Mouse (Mus musculus) midbrain, embryonic 12.5 days (tissue): ENCODE data around the gene Cmtm4. TPM values are rescaled to one million over a fixed set of nuclear protein-coding genes. Genes with fewer than 3 reads are reported as not detected.

Experiments used
- ATAC-seq: fragments of 200-750 bp; cut with Nextera tagmentation; 2 replicates; pipeline ENCODE4 v1.8.0; 2017; ENCODE audit warnings: low read depth, moderate TSS enrichment, moderate library complexity; ENCODE audit not compliant: low FRiP score
- H3K27ac ChIP-seq: fragments of 300-500 bp; sonication (generic); replicated peaks from 2 replicates; pipeline ENCODE4 v1.5.1; 2016; ENCODE audit warnings: mild to moderate bottlenecking
- H3K27me3 ChIP-seq: fragments of 300-500 bp; sonication (generic); 2 replicates; pipeline ENCODE4 v1.6.1; 2016; ENCODE audit warnings: mild to moderate bottlenecking
- H3K36me3 ChIP-seq: fragments of 300-500 bp; sonication (generic); 2 replicates; pipeline ENCODE4 v1.6.1; 2016
- H3K4me1 ChIP-seq: fragments of 300-500 bp; sonication (generic); 2 replicates; pipeline ENCODE4 v1.6.1; 2016
- H3K4me2 ChIP-seq: fragments of 300-500 bp; sonication (generic); replicated peaks from 2 replicates; pipeline ENCODE4 v1.6.1; 2016; ENCODE audit warnings: mild to moderate bottlenecking, moderate library complexity
- H3K4me3 ChIP-seq: fragments of 300-500 bp; sonication (generic); 2 replicates; pipeline ENCODE4 v1.5.1; 2016; ENCODE audit warnings: mild to moderate bottlenecking
- H3K9ac ChIP-seq: fragments of 300-500 bp; sonication (generic); replicated peaks from 2 replicates; pipeline ENCODE4 v1.6.1; 2016; ENCODE audit warnings: mild to moderate bottlenecking, moderate library complexity
- H3K9me3 ChIP-seq: fragments of 300-500 bp; sonication (generic); 2 replicates; pipeline ENCODE4 v1.6.1; 2016; ENCODE audit warnings: mild to moderate bottlenecking
- WGBS: fragments of 180-500 bp; shearing (Covaris S2); methylation state at CpG from one replicate; pipeline ENCODE4 v1.1.7; 2016; 5-methylcytosine and 5-hydroxymethylcytosine counted together
- polyA plus RNA-seq: library from polyadenylated mRNA; unstranded; fragments of >200 nt; fragmentation: Nextera tagmentation; extraction: Ambion mirVana; gene quantifications from 2 replicates; pipeline ENCODE4 v1.2.1, GENCODE M21; 2016

Gene Cmtm4
- polyA plus RNA-seq, 1 experiment from 2014 or later, result 2.0 TPM

DNA sequence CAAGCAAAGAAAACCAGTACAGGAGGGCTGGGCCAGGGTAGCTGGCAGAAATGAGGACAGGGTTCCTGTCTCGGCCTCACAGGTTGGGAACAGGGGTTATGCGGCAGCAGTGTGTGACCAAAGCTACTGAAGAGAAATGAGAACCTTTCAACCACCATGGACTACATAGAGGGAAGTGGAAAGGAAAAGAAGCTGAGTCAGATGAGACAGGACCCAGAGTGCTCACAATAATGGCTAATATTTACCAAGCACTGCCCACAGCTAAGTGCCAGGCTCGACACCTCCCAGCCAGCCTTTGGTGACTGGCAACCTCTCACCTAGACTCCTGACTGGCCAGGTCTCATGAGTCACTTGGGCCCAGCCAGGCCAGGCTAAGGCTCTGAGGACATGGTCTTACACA lies 11.6 kb downstream of the Cmtm4 start:
- no peak overlapping the region for H3K9ac ChIP-seq
- WGBS, result 80% methylated on average over 3 of the region's 3 CpGs
- no peaks in the 10 kb centered on the region for H3K9me3 ChIP-seq
- peaks cover 25% of the 10 kb centered on the region for H3K4me1 ChIP-seq
- no peak overlapping the region for H3K4me2 ChIP-seq
- no peak for ATAC-seq
- H3K27ac ChIP-seq, result no peak overlapping the region
- no peaks in the 10 kb centered on the region for H3K27me3 ChIP-seq
- no peaks in the 10 kb centered on the region for H3K36me3 ChIP-seq
- no peak overlapping the region for H3K4me3 ChIP-seq

- Histone ChIP-seq H3K4me1 (peaks cover 25% of the 10 kb centered on the region), H3K36me3 (no peaks in the 10 kb centered on the region), H3K4me2 (no peak overlapping the region), H3K27ac (no peak overlapping the region), H3K27me3 (no peaks in the 10 kb centered on the region), H3K4me3 (no peak overlapping the region), H3K9me3 (no peaks in the 10 kb centered on the region), H3K9ac (no peak overlapping the region)
- 96% methylated on average over 2 of the region's 2 CpGs for WGBS
- ATAC-seq, result no peak
Measured at GRCm38 (mm10) chr8:104383296-104383695, 12.3 kb downstream of the Cmtm4 start.

GRCm38 (mm10) chr8:104380961-104381411 lies 14.6 kb downstream of the Cmtm4 start:
- Histone ChIP-seq H3K9ac (no peak overlapping the region), H3K4me2 (no peak overlapping the region), H3K4me3 (no peak overlapping the region), H3K4me1 (peaks cover 16% of the 10 kb centered on the region), H3K27me3 (no peaks in the 10 kb centered on the region), H3K36me3 (no peaks in the 10 kb centered on the region), H3K9me3 (no peaks in the 10 kb centered on the region), H3K27ac (no peak overlapping the region)
- ATAC-seq, result no peak
- WGBS, result 89% methylated on average over 5 of the region's 5 CpGs

GRCm38 (mm10) chr8:104380269-104380668 lies 15.3 kb downstream of the Cmtm4 start:
- H3K4me1 ChIP-seq, result peaks cover 19% of the 10 kb centered on the region
- WGBS, result 97% methylated on average over 7 of the region's 7 CpGs
- no peaks in the 10 kb centered on the region for H3K36me3 ChIP-seq
- H3K27me3 ChIP-seq, result no peaks in the 10 kb centered on the region
- H3K9me3 ChIP-seq, result no peaks in the 10 kb centered on the region
- H3K27ac ChIP-seq, result no peak overlapping the region
- H3K4me3 ChIP-seq, result no peak overlapping the region
- ATAC-seq, result no peak
- H3K9ac ChIP-seq, result no peak overlapping the region
- H3K4me2 ChIP-seq, result no peak overlapping the region

GRCm38 (mm10) chr8:104379301-104379836 lies 16.2 kb downstream of the Cmtm4 start:
- Histone ChIP-seq H3K36me3 (no peaks in the 10 kb centered on the region), H3K4me3 (no peak overlapping the region), H3K27me3 (no peaks in the 10 kb centered on the region), H3K9me3 (no peaks in the 10 kb centered on the region), H3K9ac (no peak overlapping the region), H3K4me1 (peaks cover 25% of the 10 kb centered on the region), H3K4me2 (no peak overlapping the region), H3K27ac (no peak overlapping the region)
- WGBS, result 58% methylated on average over 10 of the region's 10 CpGs
- ATAC-seq, result no peak

- no peak overlapping the region for H3K9ac ChIP-seq
- no peaks in the 10 kb centered on the region for H3K36me3 ChIP-seq
- H3K27me3 ChIP-seq, result no peaks in the 10 kb centered on the region
- H3K4me3 ChIP-seq, result no peak overlapping the region
- WGBS, result 38% methylated on average over 11 of the region's 11 CpGs
- H3K27ac ChIP-seq, result no peak overlapping the region
- H3K4me2 ChIP-seq, result no peak overlapping the region
- no peak for ATAC-seq
- peaks cover 19% of the 10 kb centered on the region for H3K4me1 ChIP-seq
- H3K9me3 ChIP-seq, result no peaks in the 10 kb centered on the region
Measured at GRCm38 (mm10) chr8:104376669-104377068, 18.9 kb downstream of the Cmtm4 start.

- H3K4me1 ChIP-seq, result peaks cover 19% of the 10 kb centered on the region
- no peak overlapping the region for H3K27ac ChIP-seq
- no peak for ATAC-seq
- H3K9me3 ChIP-seq, result no peaks in the 10 kb centered on the region
- H3K27me3 ChIP-seq, result no peaks in the 10 kb centered on the region
- H3K9ac ChIP-seq, result no peak overlapping the region
- 62% methylated on average over 5 of the region's 5 CpGs for WGBS
- H3K36me3 ChIP-seq, result no peaks in the 10 kb centered on the region
- no peak overlapping the region for H3K4me3 ChIP-seq
- H3K4me2 ChIP-seq, result no peak overlapping the region
Measured at GRCm38 (mm10) chr8:104375959-104376358, 19.6 kb downstream of the Cmtm4 start.

GRCm38 (mm10) chr8:104374864-104375846 lies 20.5 kb downstream of the Cmtm4 start:
- Histone ChIP-seq H3K36me3 (no peaks in the 10 kb centered on the region), H3K9me3 (no peaks in the 10 kb centered on the region), H3K9ac (no peak overlapping the region), H3K4me2 (no peak overlapping the region), H3K27me3 (no peaks in the 10 kb centered on the region), H3K4me3 (no peak overlapping the region), H3K4me1 (peaks cover 19% of the 10 kb centered on the region), H3K27ac (no peak overlapping the region)
- no peak for ATAC-seq
- WGBS, result 59% methylated on average over 14 of the region's 14 CpGs

DNA sequence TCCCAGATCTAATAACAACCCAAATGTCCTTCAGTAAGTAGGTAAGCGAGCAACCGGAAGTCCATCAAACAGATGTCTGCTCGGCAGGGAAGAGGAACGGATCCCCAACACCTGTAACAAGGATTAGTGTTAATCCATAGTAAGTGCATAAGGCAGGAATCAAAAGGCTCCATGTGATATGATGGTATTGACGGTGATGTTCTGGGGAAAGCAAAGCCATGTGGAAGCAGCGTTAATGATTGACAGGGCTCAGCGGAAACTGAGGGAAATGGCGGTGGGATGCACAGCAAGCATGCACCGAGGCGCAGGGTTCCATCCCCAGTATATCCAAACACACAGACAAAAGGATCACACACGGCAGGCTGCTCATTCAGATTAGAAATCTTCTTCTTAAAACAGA lies 21.3 kb downstream of the Cmtm4 start:
- Histone ChIP-seq H3K27me3 (no peaks in the 10 kb centered on the region), H3K4me3 (no peak overlapping the region), H3K27ac (no peak overlapping the region), H3K4me2 (no peak overlapping the region), H3K9ac (no peak overlapping the region), H3K4me1 (peaks cover 20% of the 10 kb centered on the region), H3K9me3 (no peaks in the 10 kb centered on the region), H3K36me3 (no peaks in the 10 kb centered on the region)
- no peak for ATAC-seq
- WGBS, result 62% methylated on average over 11 of the region's 11 CpGs

GRCm38 (mm10) chr8:104373779-104374178 lies 21.8 kb downstream of the Cmtm4 start:
- ATAC-seq, result no peak
- no peaks in the 10 kb centered on the region for H3K27me3 ChIP-seq
- H3K9me3 ChIP-seq, result no peaks in the 10 kb centered on the region
- H3K4me3 ChIP-seq, result no peak overlapping the region
- H3K9ac ChIP-seq, result no peak overlapping the region
- WGBS, result 89% methylated on average over 11 of the region's 11 CpGs
- H3K27ac ChIP-seq, result no peak overlapping the region
- peaks cover 20% of the 10 kb centered on the region for H3K4me1 ChIP-seq
- no peaks in the 10 kb centered on the region for H3K36me3 ChIP-seq
- H3K4me2 ChIP-seq, result no peak overlapping the region

DNA sequence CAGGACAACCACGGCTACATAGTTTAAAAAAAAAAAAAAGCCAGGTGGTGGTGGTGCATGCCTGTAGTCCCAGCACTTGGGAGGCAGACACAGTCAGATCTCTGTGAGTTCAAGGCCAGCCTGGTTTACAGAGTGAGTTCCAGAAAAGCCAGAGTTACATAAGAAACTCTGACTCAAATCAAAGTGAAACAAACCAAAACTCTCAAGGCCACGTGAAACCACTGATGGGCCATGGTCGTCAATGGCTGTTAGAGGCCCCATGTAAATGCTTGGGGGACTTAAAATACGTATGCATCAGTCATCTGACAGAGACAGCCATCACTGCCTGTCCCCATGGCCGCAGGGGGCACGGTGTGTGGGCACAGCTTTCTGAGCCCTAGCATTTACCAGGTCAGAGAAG lies 24.5 kb downstream of the Cmtm4 start:
- Histone ChIP-seq H3K36me3 (no peaks in the 10 kb centered on the region), H3K4me1 (peaks cover 22% of the 10 kb centered on the region), H3K9me3 (no peaks in the 10 kb centered on the region), H3K9ac (no peak overlapping the region), H3K4me3 (no peak overlapping the region), H3K27me3 (no peaks in the 10 kb centered on the region), H3K4me2 (no peak overlapping the region), H3K27ac (no peak overlapping the region)
- 85% methylated on average over 6 of the region's 6 CpGs for WGBS
- no peak for ATAC-seq

DNA sequence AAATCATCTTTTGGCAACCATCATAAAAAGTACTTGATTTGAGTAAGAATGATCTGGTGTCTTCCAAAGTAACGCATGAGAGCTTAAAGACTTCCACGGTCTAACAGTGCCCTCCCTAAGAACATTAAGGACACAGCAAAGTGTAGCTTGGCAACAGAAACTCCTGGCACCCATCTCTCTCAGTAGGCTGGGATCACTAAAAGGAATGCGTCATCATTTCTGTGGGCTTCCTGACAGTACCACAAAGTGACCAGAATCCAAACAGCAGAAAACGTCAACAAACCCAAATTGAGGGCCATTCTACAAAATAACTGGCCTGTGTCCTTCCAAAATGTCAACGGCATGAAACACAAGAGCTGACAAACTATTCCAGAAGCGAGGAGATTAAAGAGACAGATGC lies 25.5 kb downstream of the Cmtm4 start:
- no peak for ATAC-seq
- WGBS, result 83% methylated on average over 6 of the region's 6 CpGs
- no peak overlapping the region for H3K27ac ChIP-seq
- H3K36me3 ChIP-seq, result no peaks in the 10 kb centered on the region
- H3K9ac ChIP-seq, result no peak overlapping the region
- no peak overlapping the region for H3K4me2 ChIP-seq
- H3K9me3 ChIP-seq, result no peaks in the 10 kb centered on the region
- no peaks in the 10 kb centered on the region for H3K27me3 ChIP-seq
- peaks cover 16% of the 10 kb centered on the region for H3K4me1 ChIP-seq
- no peak overlapping the region for H3K4me3 ChIP-seq
